8 mouse cellular contexts compared by ENCODE assay signal in the genomic region with DNA sequence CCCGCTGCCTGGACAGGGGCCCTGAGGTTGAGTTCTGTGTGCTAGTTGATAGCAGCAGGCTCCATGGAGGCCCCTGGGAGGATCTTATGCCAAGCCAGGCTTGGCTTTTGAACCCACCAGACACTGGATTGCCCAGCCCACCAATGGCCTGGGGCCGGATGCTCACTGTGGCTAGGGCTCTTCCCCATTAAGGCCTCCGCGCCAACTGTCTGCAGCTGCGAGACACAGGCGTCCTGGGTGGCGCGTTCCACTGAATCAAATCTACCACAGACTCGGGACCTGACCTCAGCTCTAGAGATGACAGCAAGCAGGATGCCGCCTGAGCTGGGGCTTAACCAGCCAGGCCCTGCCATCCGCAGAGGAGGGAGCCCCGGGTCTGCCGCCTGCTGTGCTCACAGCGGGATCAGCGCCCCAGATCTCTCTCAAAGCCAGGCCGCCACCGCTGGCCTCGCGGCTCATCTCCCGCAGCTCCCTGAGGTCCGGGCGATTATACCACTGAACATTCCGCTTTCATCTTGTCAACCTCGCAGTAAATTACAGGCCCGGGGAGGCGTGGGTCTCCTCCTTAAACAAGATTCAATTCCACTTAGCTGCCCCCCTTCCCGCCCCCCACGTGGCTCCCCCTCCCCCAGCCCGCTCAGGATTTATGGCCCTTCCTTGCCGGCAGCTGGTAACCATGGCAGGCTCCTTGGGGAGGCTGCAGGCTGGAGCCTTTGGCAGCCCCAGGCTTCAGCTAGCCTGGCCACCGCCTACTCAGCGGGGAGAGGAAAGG. TPM values are rescaled to one million over a fixed set of nuclear protein-coding genes. Genes with fewer than 3 reads are reported as not detected.
DNase-seq lines count a peak whose midpoint lies in the region; ATAC-seq and TF ChIP-seq lines count a peak whose summit lies in the region.

No protein-coding gene starts in this region.

- H3K27ac ChIP-seq in cerebellum, adult 2 months (ENCODE audit: insufficient read depth, low read length), result peak overlapping the region; percentile 19; the same call in 1 of the 2 replicates
- H3K27ac ChIP-seq in thymus, adult 2 months (ENCODE audit: control insufficient read depth, insufficient read depth, low read length), result no peak overlapping the region
- no peak overlapping the region for H3K27ac ChIP-seq in limb, embryonic 13.5 days
- H3K27ac ChIP-seq in stomach, embryonic 16.5 days (ENCODE audit: low read length), result no peak overlapping the region

- no peaks in the 10 kb centered on the region for H3K36me3 ChIP-seq in thymus, adult 2 months (ENCODE audit: control insufficient read depth, insufficient read depth, low read length)
- no peaks in the 10 kb centered on the region for H3K36me3 ChIP-seq in limb, embryonic 13.5 days
- no peaks in the 10 kb centered on the region for H3K36me3 ChIP-seq in stomach, embryonic 16.5 days (ENCODE audit: control insufficient read depth, insufficient read depth, low read length)

- no peak for TF ChIP-seq POLR2A in cerebellum, adult 2 months (IDR thresholded peaks at IDR 0.05; ENCODE audit: borderline replicate concordance, insufficient read depth, low read length)
- no peak for TF ChIP-seq POLR2A in thymus, adult 2 months (IDR thresholded peaks at IDR 0.05; ENCODE audit: control insufficient read depth, extremely low read depth, insufficient read depth, low read length, poor library complexity)

- H3K4me2 ChIP-seq in limb, embryonic 13.5 days (replicated peaks), result peak overlapping the region; percentile 56
- H3K4me2 ChIP-seq in stomach, embryonic 16.5 days (ENCODE audit: low read depth, low read length), result peak overlapping the region; percentile 9; the same call in 1 of the 2 replicates

- 38% methylated on average over 32 of the region's 32 CpGs for WGBS in cerebellum, adult 2 months
- 7% methylated on average over 32 of the region's 32 CpGs for WGBS in thymus, adult 2 months
- 2% methylated on average over 32 of the region's 32 CpGs for WGBS in limb, embryonic 13.5 days
- WGBS in stomach, embryonic 16.5 days, result 8% methylated on average over 32 of the region's 32 CpGs

- no peaks in the 10 kb centered on the region for H3K27me3 ChIP-seq in cerebellum, adult 2 months (ENCODE audit: control insufficient read depth, insufficient read depth, low read length)
- H3K27me3 ChIP-seq in thymus, adult 2 months (ENCODE audit: control insufficient read depth, insufficient read depth, low read length), result peaks cover 2% of the 10 kb centered on the region; the same call in 1 of the 2 replicates
- H3K27me3 ChIP-seq in limb, embryonic 13.5 days, result peaks cover 78% of the 10 kb centered on the region
- peaks cover 26% of the 10 kb centered on the region for H3K27me3 ChIP-seq in stomach, embryonic 16.5 days (ENCODE audit: control insufficient read depth, insufficient read depth, low read length)

- peak overlapping the region; percentile 36 for H3K9ac ChIP-seq in limb, embryonic 13.5 days
- H3K9ac ChIP-seq in stomach, embryonic 16.5 days (ENCODE audit: low read length), result no peak overlapping the region; the same call in 1 of the 2 replicates

- H3K4me3 ChIP-seq in cerebellum, adult 2 months (replicated peaks; ENCODE audit: insufficient read depth, low read depth, low read length), result no peak overlapping the region
- no peak overlapping the region for H3K4me3 ChIP-seq in thymus, adult 2 months (ENCODE audit: control insufficient read depth, insufficient read depth, low read length)
- peak overlapping the region; percentile 20 for H3K4me3 ChIP-seq in limb, embryonic 13.5 days
- H3K4me3 ChIP-seq in stomach, embryonic 16.5 days (replicated peaks; ENCODE audit: low read length), result no peak overlapping the region

- H3K9me3 ChIP-seq in limb, embryonic 13.5 days, result no peaks in the 10 kb centered on the region
- no peaks in the 10 kb centered on the region for H3K9me3 ChIP-seq in stomach, embryonic 16.5 days (replicated peaks; ENCODE audit: control insufficient read depth, low read length)

- TF ChIP-seq CTCF in cerebellum, adult 2 months (IDR thresholded peaks at IDR 0.05; ENCODE audit: borderline replicate concordance, insufficient read depth, low read depth, low read length), result no peak
- no peak for TF ChIP-seq CTCF in thymus, adult 2 months (IDR thresholded peaks at IDR 0.05; ENCODE audit: borderline replicate concordance, control insufficient read depth, extremely low read depth, insufficient read depth, low read length, poor library complexity)

- peak; percentile 53 for ATAC-seq in limb, embryonic 13.5 days (ENCODE audit: low FRiP score, low read depth)
- peak; percentile 59; the same call in 1 of the 2 replicates for ATAC-seq in stomach, embryonic 16.5 days (ENCODE audit: insufficient read depth, low FRiP score)

- H3K4me1 ChIP-seq in cerebellum, adult 2 months (ENCODE audit: control insufficient read depth, insufficient read depth, low read length), result peaks cover 37% of the 10 kb centered on the region
- no peaks in the 10 kb centered on the region for H3K4me1 ChIP-seq in thymus, adult 2 months (replicated peaks; ENCODE audit: control insufficient read depth, insufficient read depth, low read length)
- H3K4me1 ChIP-seq in limb, embryonic 13.5 days, result peaks cover 20% of the 10 kb centered on the region
- peaks cover 11% of the 10 kb centered on the region; the same call in 1 of the 2 replicates for H3K4me1 ChIP-seq in stomach, embryonic 16.5 days (ENCODE audit: control insufficient read depth, insufficient read depth, low read length)

- intact Hi-C loops in left cerebral cortex, postnatal 14 days (cut with DNase I), result no loop called here

- peak in 1 of 2 experiments; percentile 34 for DNase-seq in cerebellum, adult 2 months
- DNase-seq in cerebellum, adult 11-12 months, result no peak
- DNase-seq in thymus, postnatal 4 days, result peak; percentile 21
- no peak for DNase-seq in thymus, adult 2 months
- DNase-seq in frontal cortex, adult 2 months (ENCODE audit: extremely low spot score in 1 of 2, low spot score in 1 of 2), result no peak
- DNase-seq in left cerebral cortex, postnatal 14 days (ENCODE audit: low spot score in 2 of 2), result no peak

RNA-seq across cellular contexts. Expression of a gene that starts 39.1 kb away (rescaled TPM):
- polyA plus RNA-seq in cerebellum, adult 2 months (2012; rRNA removed), result 51.9 and 56.3 TPM in 2 replicates
- 1.2 and 1.3 TPM in 2 replicates for polyA plus RNA-seq in thymus, adult 2 months (2012; rRNA removed)
- 0.79 and 1.2 TPM in 2 replicates for polyA plus RNA-seq in limb, embryonic 13.5 days (2015; fragmentation: Nextera tagmentation; extraction: Ambion mirVana)
- 0.19 and 0.21 TPM in 2 replicates for polyA plus RNA-seq in stomach, embryonic 16.5 days (2015; fragmentation: Nextera tagmentation; extraction: Ambion mirVana)
- 33.3 and 38.6 TPM in 2 replicates for polyA plus RNA-seq in frontal cortex, adult 2 months (2012; rRNA removed)
- total RNA-seq in left cerebral cortex, postnatal 14 days (2021), result 10 to 100 TPM; 33.8 TPM

Comparison
In these comparisons a context has a peak if more than half of its experiments do, and no peak if none do; other contexts are left out.
1. RNA of a gene that starts 39.1 kb away (polyA plus RNA-seq): 51.9 to 56.3 TPM in cerebellum, adult 2 months and 33.3 to 38.6 TPM in frontal cortex, adult 2 months; 1.2 to 1.3 TPM in thymus, adult 2 months, 0.79 to 1.2 TPM in limb, embryonic 13.5 days and 0.19 to 0.21 TPM in stomach, embryonic 16.5 days; every median in the first group is over 10 times any median in the second.